Mouse (Mus musculus): ENCODE results near the gene Ubn1. TPM values are rescaled to one million over a fixed set of nuclear protein-coding genes. Genes with fewer than 3 reads are reported as not detected.

The Ubn1 gene
- total and polyA plus RNA-seq, 3 experiments, result 17.4 to 33.2 (median 32.5) TPM

GRCm38 (mm10) chr16:5008076-5008475, 41.8 kb upstream of the Ubn1 start:
- no peak overlapping the region for H3K9ac ChIP-seq (ENCODE audit: insufficient read depth, low read depth)
- dilution Hi-C loops (cut with MboI; ENCODE audit: extremely low pct_ligation_motif_present, extremely low pct_unique_long_range_greater_than_20kb, low sequenced_read_pairs) (no loop called here), in situ Hi-C loops (cut with MboI; ENCODE audit: low pct_ligation_motif_present, low pct_unique_long_range_greater_than_20kb, low sequenced_read_pairs) (loop anchor here (5.0 kb wide), 1 partner anchor 41 kb away; no protein-coding TSS in a partner anchor)
- H3K4me1 ChIP-seq (ENCODE audit: control insufficient read depth in 1 of 2, insufficient read depth in 2 of 2), result peaks cover 19 to 27% of the 10 kb centered on the region in 2 experiments
- TF ChIP-seq BHLHE40 (IDR thresholded peaks at IDR 0.05; ENCODE audit: low read depth, low read length) (no peak), MAX (IDR thresholded peaks at IDR 0.05; ENCODE audit: low read length) (no peak), POLR2AphosphoS2 (IDR thresholded peaks at IDR 0.05; ENCODE audit: low read depth, low read length) (no peak), CHD1 (IDR thresholded peaks at IDR 0.05; ENCODE audit: low read depth, low read length) (no peak), ZMIZ1 (IDR thresholded peaks at IDR 0.05; ENCODE audit: low read depth, low read length) (no peak), MYC (IDR thresholded peaks at IDR 0.05; ENCODE audit: low read depth, low read length) (no peak), USF2 (conservative IDR thresholded peaks at IDR 0.05; ENCODE audit: low read depth, low read length) (no peak), ELF1 (IDR thresholded peaks at IDR 0.05; ENCODE audit: low read depth, low read length) (no peak)
- H3K27ac ChIP-seq (ENCODE audit: insufficient read depth, low read depth), result no peak overlapping the region
- no peak overlapping the region for H3K4me3 ChIP-seq (replicated peaks in 1 of 3; ENCODE audit: low read depth in 2 of 3, low read length in 2 of 3, poor library complexity in 1 of 3)
- no peak for DNase-seq (ENCODE audit: extremely low read depth)
- no peaks in the 10 kb centered on the region for H3K9me3 ChIP-seq (replicated peaks; ENCODE audit: low read length)
- H3K79me2 ChIP-seq (replicated peaks; ENCODE audit: control insufficient read depth, extremely low read depth, insufficient read depth, poor library complexity, severe bottlenecking), result no peaks in the 10 kb centered on the region
- no peaks in the 10 kb centered on the region for H3K27me3 ChIP-seq (replicated peaks)
- H3K36me3 ChIP-seq (replicated peaks in 1 of 2; ENCODE audit: control insufficient read depth in 1 of 2, insufficient read depth in 1 of 2, low read length in 1 of 2), result peaks cover 14 to 42% of the 10 kb centered on the region in 2 experiments
- H3K4me2 ChIP-seq (ENCODE audit: insufficient read depth, low read depth, poor library complexity, severe bottlenecking), result no peak overlapping the region

- Histone ChIP-seq H3K4me3 (replicated peaks in 1 of 3; ENCODE audit: low read depth in 2 of 3, low read length in 2 of 3, poor library complexity in 1 of 3) (no peak overlapping the region), H3K9ac (ENCODE audit: insufficient read depth, low read depth) (no peak overlapping the region), H3K27me3 (replicated peaks) (no peaks in the 10 kb centered on the region), H3K36me3 (replicated peaks in 1 of 2; ENCODE audit: control insufficient read depth in 1 of 2, insufficient read depth in 1 of 2, low read length in 1 of 2) (peaks cover 25 to 56% of the 10 kb centered on the region in 2 experiments), H3K9me3 (replicated peaks; ENCODE audit: low read length) (no peaks in the 10 kb centered on the region), H3K27ac (ENCODE audit: insufficient read depth, low read depth) (no peak overlapping the region; the same call in 1 of the 2 replicates), H3K4me2 (ENCODE audit: insufficient read depth, low read depth, poor library complexity, severe bottlenecking) (no peak overlapping the region), H3K4me1 (ENCODE audit: control insufficient read depth in 1 of 2, insufficient read depth in 2 of 2) (peaks cover 19 to 47% of the 10 kb centered on the region in 2 experiments), H3K79me2 (replicated peaks; ENCODE audit: control insufficient read depth, extremely low read depth, insufficient read depth, poor library complexity, severe bottlenecking) (no peaks in the 10 kb centered on the region)
- no peak for DNase-seq (ENCODE audit: extremely low read depth)
- dilution Hi-C loops (cut with MboI; ENCODE audit: extremely low pct_ligation_motif_present, extremely low pct_unique_long_range_greater_than_20kb, low sequenced_read_pairs) (no loop called here), in situ Hi-C loops (cut with MboI; ENCODE audit: low pct_ligation_motif_present, low pct_unique_long_range_greater_than_20kb, low sequenced_read_pairs) (no loop called here)
- TF ChIP-seq RCOR1 (conservative IDR thresholded peaks at IDR 0.05; ENCODE audit: low read depth, low read length) (no peak), EP300 (IDR thresholded peaks at IDR 0.05; ENCODE audit: low read length) (no peak), ZKSCAN1 (IDR thresholded peaks at IDR 0.05; ENCODE audit: borderline replicate concordance, low read depth, low read length) (no peak), ETS1 (conservative IDR thresholded peaks at IDR 0.05; ENCODE audit: low read depth, low read length) (no peak), GABPA (IDR thresholded peaks at IDR 0.05; ENCODE audit: insufficient replicate concordance, low read depth, low read length) (no peak), ZMIZ1 (IDR thresholded peaks at IDR 0.05; ENCODE audit: low read depth, low read length) (no peak), MYC (IDR thresholded peaks at IDR 0.05; ENCODE audit: low read depth, low read length) (no peak), UBTF (IDR thresholded peaks at IDR 0.05; ENCODE audit: low read depth, low read length) (no peak)
These were observed 39.4 kb upstream of the Ubn1 start for GRCm38 (mm10) chr16:5010371-5010935.

Measured in CH12.LX (cell line).